Mouse (Mus musculus): ENCODE measurements around the gene Prl8a6. TPM values are rescaled to one million over a fixed set of nuclear protein-coding genes. Genes with fewer than 3 reads are reported as not detected.

The Prl8a6 gene
- not detected in 2 replicates for polyA plus RNA-seq (2015; fragmentation: Nextera tagmentation; extraction: Ambion mirVana)

- Histone ChIP-seq H3K27me3 (no peaks in the 10 kb centered on the region), H3K9ac (no peak within 1 kb of the TSS), H3K4me3 (replicated peaks) (no peak within 1 kb of the TSS), H3K4me2 (no peak within 1 kb of the TSS), H3K9me3 (replicated peaks) (no peaks in the 10 kb centered on the region), H3K27ac (replicated peaks) (no peak within 1 kb of the TSS), H3K36me3 (replicated peaks) (no peaks in the 10 kb centered on the region), H3K4me1 (replicated peaks) (no peaks in the 10 kb centered on the region)
- 65% methylated on average over 3 of the region's 3 CpGs for WGBS (ENCODE audit: insufficient replicate concordance)
- ATAC-seq (ENCODE audit: insufficient read depth), result no peak
These were observed at the start of gene Prl8a6 for GRCm38 (mm10) chr13:27438588-27438987. Gene Prl8a6 (minus strand): TSS chr13:27438688.

DNA sequence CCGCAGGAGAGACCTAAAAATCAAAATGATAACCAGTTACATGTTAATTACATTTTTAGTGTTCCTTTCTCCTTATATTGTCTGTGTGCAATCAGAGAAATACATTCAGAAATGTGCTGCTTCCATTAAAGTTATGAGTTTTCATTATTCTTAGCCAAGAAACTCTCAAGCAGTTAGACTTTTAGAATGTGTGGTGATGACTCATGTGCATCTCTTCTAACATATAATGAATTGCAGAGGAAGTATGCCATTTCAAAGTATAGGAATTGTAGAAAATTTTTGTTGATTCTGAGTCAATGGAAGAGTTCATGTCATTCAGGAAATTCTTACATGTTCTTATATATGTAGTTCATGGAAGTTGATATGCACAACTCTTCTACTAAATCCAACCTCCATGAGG lies 5.3 kb downstream of the Prl8a6 start:
- no peak for ATAC-seq (ENCODE audit: insufficient read depth)
- Histone ChIP-seq H3K36me3 (replicated peaks) (no peaks in the 10 kb centered on the region), H3K4me2 (no peak overlapping the region), H3K9ac (no peak overlapping the region), H3K27me3 (no peaks in the 10 kb centered on the region), H3K9me3 (replicated peaks) (no peaks in the 10 kb centered on the region), H3K4me3 (replicated peaks) (no peak overlapping the region), H3K4me1 (replicated peaks) (no peaks in the 10 kb centered on the region), H3K27ac (replicated peaks) (no peak overlapping the region)
- 53% methylated on average over 1 of the region's 1 CpGs for WGBS (ENCODE audit: insufficient replicate concordance)

DNA sequence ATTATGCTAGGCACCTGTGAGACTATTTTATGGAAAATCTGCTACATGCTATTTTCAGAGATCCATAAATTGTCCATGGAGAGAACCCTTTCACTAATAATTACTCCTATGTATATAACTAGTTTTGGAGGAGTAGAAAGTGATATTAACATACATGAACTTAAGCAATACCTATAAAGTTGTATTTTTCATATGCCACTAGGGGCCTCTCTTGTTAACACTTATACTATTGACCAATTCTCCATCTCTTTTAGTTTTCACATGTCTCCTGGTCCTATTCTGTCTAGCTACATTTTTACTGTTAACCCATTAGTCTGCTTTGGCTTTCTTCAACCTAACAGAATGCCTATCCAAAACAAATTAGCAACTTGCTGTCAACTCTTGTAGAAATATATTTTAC lies 24.8 kb downstream of the Prl8a6 start:
- Histone ChIP-seq H3K36me3 (replicated peaks) (no peaks in the 10 kb centered on the region), H3K4me3 (replicated peaks) (no peak overlapping the region), H3K9ac (no peak overlapping the region), H3K27me3 (no peaks in the 10 kb centered on the region), H3K9me3 (replicated peaks) (no peaks in the 10 kb centered on the region), H3K4me2 (no peak overlapping the region), H3K4me1 (replicated peaks) (no peaks in the 10 kb centered on the region), H3K27ac (replicated peaks) (no peak overlapping the region)
- ATAC-seq (ENCODE audit: insufficient read depth), result no peak

GRCm38 (mm10) chr13:27399061-27399724 lies 39.3 kb downstream of the Prl8a6 start:
- Histone ChIP-seq H3K4me1 (replicated peaks) (no peaks in the 10 kb centered on the region), H3K4me2 (no peak overlapping the region), H3K4me3 (replicated peaks) (no peak overlapping the region), H3K27me3 (no peaks in the 10 kb centered on the region), H3K9ac (no peak overlapping the region), H3K27ac (replicated peaks) (no peak overlapping the region), H3K36me3 (replicated peaks) (no peaks in the 10 kb centered on the region), H3K9me3 (replicated peaks) (no peaks in the 10 kb centered on the region)
- ATAC-seq (ENCODE audit: insufficient read depth), result no peak
- WGBS (ENCODE audit: insufficient replicate concordance), result 68% methylated on average over 7 of the region's 7 CpGs

DNA sequence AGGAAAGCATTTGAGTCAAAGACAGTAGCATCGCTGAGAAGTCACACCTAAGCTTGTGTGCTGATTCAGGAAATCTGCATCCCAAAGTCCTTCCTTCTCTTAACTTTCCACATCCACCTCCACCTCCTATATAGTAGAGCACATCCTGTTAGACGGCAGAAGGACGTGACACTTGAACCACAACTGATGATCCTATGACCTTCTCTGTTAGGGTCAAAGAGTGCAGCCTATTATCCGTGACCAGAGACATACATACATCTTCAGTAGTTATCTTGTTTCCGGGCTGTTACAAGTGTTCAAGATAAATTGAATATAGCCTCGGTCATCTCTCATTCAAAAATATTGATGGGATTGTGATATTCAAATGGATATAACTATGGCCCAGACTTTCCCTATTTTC lies 47.7 kb downstream of the Prl8a6 start, which contains the start of gene Prl2b1:
Prl2b1 (minus strand) TSS at position 101 of the 400 bp plus-strand sequence.
- Histone ChIP-seq H3K36me3 (replicated peaks) (no peaks in the 10 kb centered on the region), H3K4me1 (replicated peaks) (no peaks in the 10 kb centered on the region), H3K27me3 (no peaks in the 10 kb centered on the region), H3K27ac (replicated peaks) (no peak within 1 kb of the TSS), H3K4me3 (replicated peaks) (no peak within 1 kb of the TSS), H3K9ac (no peak within 1 kb of the TSS), H3K9me3 (replicated peaks) (no peaks in the 10 kb centered on the region), H3K4me2 (no peak within 1 kb of the TSS)
- ATAC-seq (ENCODE audit: insufficient read depth), result no peak
- whole genome bisulfite sequencing (ENCODE audit: insufficient replicate concordance), result 54% methylated on average over 6 of the region's 6 CpGs

Other genes with a start within 250 kb of the Prl8a6 start
- not detected in 2 replicates for gene Prl3c1, start 242.0 kb downstream of the Prl8a6 start, polyA plus RNA-seq (2015; fragmentation: Nextera tagmentation; extraction: Ambion mirVana)
- not detected in 2 replicates for gene Prl3b1, start 196.8 kb downstream of the Prl8a6 start, polyA plus RNA-seq (2015; fragmentation: Nextera tagmentation; extraction: Ambion mirVana)
- not detected in 2 replicates for gene Prl3a1, start 179.3 kb downstream of the Prl8a6 start, polyA plus RNA-seq (2015; fragmentation: Nextera tagmentation; extraction: Ambion mirVana)
- gene Prl6a1, start 126.1 kb downstream of the Prl8a6 start, polyA plus RNA-seq (2015; fragmentation: Nextera tagmentation; extraction: Ambion mirVana), result not detected in 2 replicates
- gene Prl8a2, start 93.0 kb downstream of the Prl8a6 start, polyA plus RNA-seq (2015; fragmentation: Nextera tagmentation; extraction: Ambion mirVana), result not detected in 2 replicates
- gene Prl2b1, start 47.8 kb downstream of the Prl8a6 start, polyA plus RNA-seq (2015; fragmentation: Nextera tagmentation; extraction: Ambion mirVana), result not detected in 2 replicates
- gene Prl8a8, start 74.5 kb upstream of the Prl8a6 start, polyA plus RNA-seq (2015; fragmentation: Nextera tagmentation; extraction: Ambion mirVana), result not detected in 2 replicates
- gene Prl8a9, start 125.9 kb upstream of the Prl8a6 start, polyA plus RNA-seq (2015; fragmentation: Nextera tagmentation; extraction: Ambion mirVana), result not detected in 2 replicates
- not detected in 2 replicates for gene Prl8a1, start 143.5 kb upstream of the Prl8a6 start, polyA plus RNA-seq (2015; fragmentation: Nextera tagmentation; extraction: Ambion mirVana)
- gene Prl7b1, start 171.9 kb upstream of the Prl8a6 start, polyA plus RNA-seq (2015; fragmentation: Nextera tagmentation; extraction: Ambion mirVana), result not detected in 2 replicates
- not detected in 2 replicates for gene Prl7a1, start 203.8 kb upstream of the Prl8a6 start, polyA plus RNA-seq (2015; fragmentation: Nextera tagmentation; extraction: Ambion mirVana)
- not detected in 2 replicates for gene Prl7a2, start 229.3 kb upstream of the Prl8a6 start, polyA plus RNA-seq (2015; fragmentation: Nextera tagmentation; extraction: Ambion mirVana)

Data from liver, embryonic 15.5 days (tissue).